Mouse (Mus musculus): Measurements from ENCODE around the gene Eftud2. TPM values are rescaled to one million over a fixed set of nuclear protein-coding genes. Genes with fewer than 3 reads are reported as not detected.

Eftud2 gene
- polyA plus RNA-seq, 1 experiment from 2014 or later = 148 TPM

- Histone ChIP-seq H3K9me3 (ENCODE audit: control insufficient read depth, low read depth, low read length) (no peaks in the 10 kb centered on the region), H3K4me3 (ENCODE audit: low read depth, low read length) (no peak overlapping the region), H3K4me2 (replicated peaks; ENCODE audit: low read depth, low read length) (no peak overlapping the region), H3K27me3 (ENCODE audit: control insufficient read depth, insufficient read depth, low read length) (no peaks in the 10 kb centered on the region), H3K4me1 (ENCODE audit: control insufficient read depth, insufficient read depth, low read length) (no peaks in the 10 kb centered on the region), H3K27ac (ENCODE audit: low read length) (no peak overlapping the region), H3K36me3 (ENCODE audit: control insufficient read depth, insufficient read depth, low read length) (peaks cover 28% of the 10 kb centered on the region), H3K9ac (replicated peaks; ENCODE audit: low read depth, low read length) (no peak overlapping the region)
- ATAC-seq (ENCODE audit: insufficient number of reproducible peaks, insufficient read depth, low FRiP score, low read depth) = no peak
- 88% methylated on average over 9 of the region's 9 CpGs for WGBS
Observed at GRCm38 (mm10) chr11:102836146-102836545, 44.6 kb downstream of the Eftud2 start.

- WGBS = 67% methylated on average over 4 of the region's 4 CpGs
- no peaks in the 10 kb centered on the region for H3K4me1 ChIP-seq (ENCODE audit: control insufficient read depth, insufficient read depth, low read length)
- H3K27me3 ChIP-seq (ENCODE audit: control insufficient read depth, insufficient read depth, low read length) = no peaks in the 10 kb centered on the region
- H3K9ac ChIP-seq (replicated peaks; ENCODE audit: low read depth, low read length) = no peak within 1 kb of the TSS
- no peak within 1 kb of the TSS for H3K4me2 ChIP-seq (replicated peaks; ENCODE audit: low read depth, low read length)
- ATAC-seq (ENCODE audit: insufficient number of reproducible peaks, insufficient read depth, low FRiP score, low read depth) = no peak
- H3K27ac ChIP-seq (ENCODE audit: low read length) = no peak within 1 kb of the TSS
- no peak within 1 kb of the TSS for H3K4me3 ChIP-seq (ENCODE audit: low read depth, low read length)
- no peaks in the 10 kb centered on the region for H3K9me3 ChIP-seq (ENCODE audit: control insufficient read depth, low read depth, low read length)
- H3K36me3 ChIP-seq (ENCODE audit: control insufficient read depth, insufficient read depth, low read length) = peaks cover 24% of the 10 kb centered on the region
Observed at GRCm38 (mm10) chr11:102835549-102835948, 45.2 kb downstream of the Eftud2 start, which contains the start of gene Higd1b. TSS of gene Higd1b (plus strand) at chr11:102835849.

- H3K9me3 ChIP-seq (ENCODE audit: control insufficient read depth, low read depth, low read length) = no peaks in the 10 kb centered on the region
- ATAC-seq (ENCODE audit: insufficient number of reproducible peaks, insufficient read depth, low FRiP score, low read depth) = no peak
Observed at GRCm38 (mm10) chr11:102834219-102834618, 46.6 kb downstream of the Eftud2 start.

DNA sequence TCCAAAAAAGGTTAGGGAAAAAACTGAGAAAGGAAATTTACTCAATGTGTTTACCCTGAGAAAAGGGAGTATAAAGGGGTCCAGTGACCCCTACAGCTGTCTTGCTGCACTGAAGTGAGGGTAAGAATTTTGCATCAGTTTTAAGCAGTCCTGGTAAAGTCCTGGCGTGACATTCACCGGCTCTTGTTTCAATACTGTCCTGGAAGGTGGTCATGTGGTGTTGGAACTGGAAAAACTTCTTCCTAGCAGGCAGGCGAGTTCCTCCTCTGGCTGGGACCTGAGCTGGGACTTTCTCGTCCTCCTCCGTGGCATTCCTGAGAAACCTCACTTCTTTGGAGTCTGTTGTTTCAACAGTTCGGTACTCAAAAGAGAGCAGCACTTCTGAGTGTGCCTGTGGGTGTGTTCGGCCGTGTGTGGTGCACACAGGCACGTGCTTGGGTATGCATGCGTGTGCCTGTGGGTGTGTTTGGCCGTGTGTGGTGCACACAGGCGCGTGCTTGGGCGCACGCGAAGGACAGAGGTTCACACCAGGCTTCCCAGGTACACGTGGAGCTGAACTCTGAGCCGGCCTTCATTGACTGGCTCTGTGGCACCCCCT, 48.0 kb downstream of the Eftud2 start:
- Histone ChIP-seq H3K9ac (replicated peaks; ENCODE audit: low read depth, low read length) (no peak overlapping the region), H3K4me2 (replicated peaks; ENCODE audit: low read depth, low read length) (no peak overlapping the region), H3K9me3 (ENCODE audit: control insufficient read depth, low read depth, low read length) (no peaks in the 10 kb centered on the region), H3K4me3 (ENCODE audit: low read depth, low read length) (no peak overlapping the region), H3K27me3 (ENCODE audit: control insufficient read depth, insufficient read depth, low read length) (no peaks in the 10 kb centered on the region), H3K27ac (ENCODE audit: low read length) (no peak overlapping the region), H3K36me3 (ENCODE audit: control insufficient read depth, insufficient read depth, low read length) (peaks cover 9% of the 10 kb centered on the region), H3K4me1 (ENCODE audit: control insufficient read depth, insufficient read depth, low read length) (no peaks in the 10 kb centered on the region)
- 55% methylated on average over 18 of the region's 18 CpGs for WGBS
- no peak for ATAC-seq (ENCODE audit: insufficient number of reproducible peaks, insufficient read depth, low FRiP score, low read depth)

More at GRCm38 (mm10) chr11:102834219-102834618, 46.6 kb downstream of the Eftud2 start:
- Histone ChIP-seq H3K9ac (replicated peaks; ENCODE audit: low read depth, low read length) (no peak overlapping the region), H3K27me3 (ENCODE audit: control insufficient read depth, insufficient read depth, low read length) (no peaks in the 10 kb centered on the region), H3K4me3 (ENCODE audit: low read depth, low read length) (no peak overlapping the region), H3K4me1 (ENCODE audit: control insufficient read depth, insufficient read depth, low read length) (no peaks in the 10 kb centered on the region), H3K36me3 (ENCODE audit: control insufficient read depth, insufficient read depth, low read length) (peaks cover 14% of the 10 kb centered on the region), H3K4me2 (replicated peaks; ENCODE audit: low read depth, low read length) (no peak overlapping the region), H3K27ac (ENCODE audit: low read length) (no peak overlapping the region)
- 86% methylated on average over 10 of the region's 10 CpGs for WGBS

DNA sequence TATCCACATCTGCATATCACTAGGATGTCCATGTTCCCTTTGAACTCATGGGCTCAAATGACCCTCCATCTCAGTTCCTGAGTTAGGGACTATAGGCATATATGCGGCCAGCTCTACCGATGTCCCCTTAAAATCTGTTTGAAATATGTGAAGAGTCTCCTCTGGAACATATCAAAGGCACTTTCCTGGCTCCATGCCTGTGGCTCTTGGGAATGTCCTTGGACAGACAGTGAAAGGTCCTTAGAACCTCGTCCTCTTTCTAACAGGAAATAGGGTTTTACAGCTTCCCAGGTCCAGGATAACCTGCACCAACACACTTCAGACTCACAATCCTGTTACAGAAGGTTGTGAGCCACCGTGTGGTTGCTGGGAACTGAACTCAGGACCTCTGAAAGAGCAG, 50.5 kb downstream of the Eftud2 start:
- H3K4me2 ChIP-seq (replicated peaks; ENCODE audit: low read depth, low read length) = no peak overlapping the region
- H3K4me1 ChIP-seq (ENCODE audit: control insufficient read depth, insufficient read depth, low read length) = no peaks in the 10 kb centered on the region
- WGBS = 69% methylated on average over 4 of the region's 4 CpGs
- no peaks in the 10 kb centered on the region for H3K36me3 ChIP-seq (ENCODE audit: control insufficient read depth, insufficient read depth, low read length)
- H3K4me3 ChIP-seq (ENCODE audit: low read depth, low read length) = no peak overlapping the region
- no peaks in the 10 kb centered on the region for H3K27me3 ChIP-seq (ENCODE audit: control insufficient read depth, insufficient read depth, low read length)
- no peak overlapping the region for H3K9ac ChIP-seq (replicated peaks; ENCODE audit: low read depth, low read length)
- H3K27ac ChIP-seq (ENCODE audit: low read length) = no peak overlapping the region
- no peak for ATAC-seq (ENCODE audit: insufficient number of reproducible peaks, insufficient read depth, low FRiP score, low read depth)
- no peaks in the 10 kb centered on the region for H3K9me3 ChIP-seq (ENCODE audit: control insufficient read depth, low read depth, low read length)

DNA sequence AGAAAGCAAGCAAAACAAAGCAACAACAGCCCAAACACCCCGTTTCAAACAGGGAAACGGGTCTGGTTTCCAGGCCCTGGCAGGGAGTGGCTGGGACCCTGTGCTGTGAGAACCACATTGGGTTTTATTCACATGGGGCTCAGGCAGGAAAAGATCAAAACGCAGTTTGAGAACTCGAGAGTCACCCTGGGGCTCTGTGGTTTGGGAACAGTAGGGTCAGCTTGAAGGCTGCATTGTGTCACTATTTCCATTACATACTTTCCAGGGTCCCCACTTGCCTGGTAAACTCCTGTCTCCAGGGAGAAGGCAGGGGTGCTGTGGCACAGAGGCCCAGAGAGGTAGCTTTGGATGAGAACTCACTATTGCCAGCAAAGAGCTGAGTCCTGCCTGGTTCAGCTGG, 53.7 kb downstream of the Eftud2 start:
- Histone ChIP-seq H3K4me2 (replicated peaks; ENCODE audit: low read depth, low read length) (no peak overlapping the region), H3K9ac (replicated peaks; ENCODE audit: low read depth, low read length) (no peak overlapping the region), H3K27ac (ENCODE audit: low read length) (no peak overlapping the region), H3K4me1 (ENCODE audit: control insufficient read depth, insufficient read depth, low read length) (no peaks in the 10 kb centered on the region), H3K4me3 (ENCODE audit: low read depth, low read length) (no peak overlapping the region), H3K9me3 (ENCODE audit: control insufficient read depth, low read depth, low read length) (no peaks in the 10 kb centered on the region), H3K27me3 (ENCODE audit: control insufficient read depth, insufficient read depth, low read length) (no peaks in the 10 kb centered on the region), H3K36me3 (ENCODE audit: control insufficient read depth, insufficient read depth, low read length) (no peaks in the 10 kb centered on the region)
- ATAC-seq (ENCODE audit: insufficient number of reproducible peaks, insufficient read depth, low FRiP score, low read depth) = no peak
- WGBS = 56% methylated on average over 4 of the region's 4 CpGs

DNA sequence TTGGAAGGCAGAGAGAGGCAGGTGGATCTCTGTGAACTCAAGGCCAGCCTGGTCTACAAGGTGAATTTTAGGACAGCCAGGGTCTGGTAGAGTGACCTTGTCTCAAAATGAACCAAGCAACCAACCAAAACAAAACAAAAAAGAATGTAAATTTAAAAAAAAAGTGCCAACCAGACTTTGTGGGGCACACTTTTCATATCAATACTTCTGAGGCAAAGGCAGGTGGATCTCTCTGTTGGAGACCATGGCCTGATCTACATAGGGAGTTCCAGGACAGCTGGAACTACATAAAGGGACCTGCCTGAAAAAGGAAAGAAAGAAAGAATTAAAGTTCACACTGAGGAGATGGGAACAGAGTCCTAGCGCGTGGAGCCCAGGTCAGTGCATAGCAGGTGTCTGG, 54.3 kb downstream of the Eftud2 start:
- WGBS = 72% methylated on average over 2 of the region's 2 CpGs
- ATAC-seq (ENCODE audit: insufficient number of reproducible peaks, insufficient read depth, low FRiP score, low read depth) = no peak
- no peak overlapping the region for H3K27ac ChIP-seq (ENCODE audit: low read length)
- no peak overlapping the region for H3K9ac ChIP-seq (replicated peaks; ENCODE audit: low read depth, low read length)
- no peak overlapping the region for H3K4me2 ChIP-seq (replicated peaks; ENCODE audit: low read depth, low read length)
- H3K4me3 ChIP-seq (ENCODE audit: low read depth, low read length) = no peak overlapping the region
- H3K4me1 ChIP-seq (ENCODE audit: control insufficient read depth, insufficient read depth, low read length) = no peaks in the 10 kb centered on the region
- H3K36me3 ChIP-seq (ENCODE audit: control insufficient read depth, insufficient read depth, low read length) = no peaks in the 10 kb centered on the region
- H3K9me3 ChIP-seq (ENCODE audit: control insufficient read depth, low read depth, low read length) = no peaks in the 10 kb centered on the region
- no peaks in the 10 kb centered on the region for H3K27me3 ChIP-seq (ENCODE audit: control insufficient read depth, insufficient read depth, low read length)

GRCm38 (mm10) chr11:102821231-102821630, 59.6 kb downstream of the Eftud2 start:
- Histone ChIP-seq H3K9ac (replicated peaks; ENCODE audit: low read depth, low read length) (no peak overlapping the region), H3K9me3 (ENCODE audit: control insufficient read depth, low read depth, low read length) (no peaks in the 10 kb centered on the region), H3K27me3 (ENCODE audit: control insufficient read depth, insufficient read depth, low read length) (no peaks in the 10 kb centered on the region), H3K27ac (ENCODE audit: low read length) (no peak overlapping the region), H3K4me1 (ENCODE audit: control insufficient read depth, insufficient read depth, low read length) (peaks cover 8% of the 10 kb centered on the region), H3K4me3 (ENCODE audit: low read depth, low read length) (no peak overlapping the region), H3K4me2 (replicated peaks; ENCODE audit: low read depth, low read length) (no peak overlapping the region), H3K36me3 (ENCODE audit: control insufficient read depth, insufficient read depth, low read length) (no peaks in the 10 kb centered on the region)
- no peak for ATAC-seq (ENCODE audit: insufficient number of reproducible peaks, insufficient read depth, low FRiP score, low read depth)
- WGBS = 49% methylated on average over 6 of the region's 6 CpGs

GRCm38 (mm10) chr11:102820432-102820831, 60.4 kb downstream of the Eftud2 start:
- ATAC-seq (ENCODE audit: insufficient number of reproducible peaks, insufficient read depth, low FRiP score, low read depth) = no peak
- 16% methylated on average over 3 of the region's 3 CpGs for WGBS
- H3K9ac ChIP-seq (replicated peaks; ENCODE audit: low read depth, low read length) = no peak overlapping the region

More at GRCm38 (mm10) chr11:102820432-102820831, 60.4 kb downstream of the Eftud2 start:
- Histone ChIP-seq H3K27me3 (ENCODE audit: control insufficient read depth, insufficient read depth, low read length) (no peaks in the 10 kb centered on the region), H3K9me3 (ENCODE audit: control insufficient read depth, low read depth, low read length) (no peaks in the 10 kb centered on the region), H3K4me2 (replicated peaks; ENCODE audit: low read depth, low read length) (no peak overlapping the region), H3K4me3 (ENCODE audit: low read depth, low read length) (no peak overlapping the region), H3K27ac (ENCODE audit: low read length) (no peak overlapping the region), H3K4me1 (ENCODE audit: control insufficient read depth, insufficient read depth, low read length) (peaks cover 13% of the 10 kb centered on the region), H3K36me3 (ENCODE audit: control insufficient read depth, insufficient read depth, low read length) (no peaks in the 10 kb centered on the region)

Data from stomach, embryonic 14.5 days (tissue).